Mouse (Mus musculus): ENCODE data around the gene Sdf2. TPM values are rescaled to one million over a fixed set of nuclear protein-coding genes. Genes with fewer than 3 reads are reported as not detected.
"Not testable (repeated sequence)": the region's sequence is repeated elsewhere in the genome, so short reads cannot be mapped to it uniquely, and the experiment has no call there.

Sdf2 gene
- polyA plus RNA-seq, 1 experiment = 76.8 TPM

DNA sequence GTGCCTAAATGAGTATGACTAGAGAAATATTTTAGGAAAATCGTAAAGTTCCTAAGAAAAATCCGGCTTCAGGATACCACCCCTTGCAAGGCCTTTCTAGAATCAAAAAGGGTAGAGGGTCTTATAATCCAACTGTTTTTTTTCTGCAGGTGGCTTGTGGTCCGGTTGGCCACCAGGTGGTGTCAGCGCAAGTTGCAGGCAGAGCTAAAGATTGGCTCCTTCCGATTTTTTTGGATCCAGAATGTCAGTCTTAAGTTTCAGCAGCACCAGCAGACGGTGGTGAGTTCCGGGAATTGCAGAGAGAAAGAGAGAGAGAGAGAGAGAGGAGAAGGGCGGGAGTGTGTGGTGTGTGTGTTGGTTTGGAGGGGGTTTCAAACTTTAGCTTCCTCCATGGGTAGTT lies 17.0 kb downstream of the Sdf2 start:
- TF ChIP-seq MYOD1 (IDR thresholded peaks at IDR 0.05; ENCODE audit: control insufficient read depth, insufficient read length, low read depth) (no peak), CTCF (IDR thresholded peaks at IDR 0.05; ENCODE audit: control insufficient read depth, insufficient read depth, insufficient read length) (peak; percentile 17)

DNA sequence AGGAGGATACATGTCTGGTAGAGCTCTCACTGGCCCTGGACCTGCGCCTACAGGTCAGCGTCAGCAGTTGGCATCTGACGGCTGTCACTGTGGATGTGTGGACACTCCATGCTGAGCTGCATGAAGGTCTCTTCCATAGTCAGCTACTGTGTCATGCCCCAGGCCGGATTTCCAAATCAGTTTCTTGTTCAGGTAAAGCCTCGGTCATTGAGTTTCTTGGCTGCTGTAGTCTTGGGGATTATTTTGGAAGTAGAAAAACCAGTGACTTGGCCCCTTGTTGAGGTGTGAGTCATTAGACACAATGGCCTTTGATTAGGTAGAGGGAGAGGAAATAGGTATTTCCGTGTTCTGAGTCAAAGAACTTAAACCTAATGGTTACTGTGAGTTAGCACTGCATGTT lies 20.0 kb downstream of the Sdf2 start:
- Histone ChIP-seq H3K79me2 (ENCODE audit: control insufficient read depth, insufficient read depth) (peaks cover 28% of the 10 kb centered on the region), H3ac (ENCODE audit: control insufficient read depth, insufficient read length, low read depth) (no peak overlapping the region), H3K27me3 (ENCODE audit: control insufficient read depth, insufficient read depth, insufficient read length) (no peaks in the 10 kb centered on the region), H3K79me3 (ENCODE audit: low read depth) (peaks cover 19% of the 10 kb centered on the region), H3K4me3 (ENCODE audit: insufficient read depth, poor library complexity, severe bottlenecking) (no peak overlapping the region), H3K36me3 (ENCODE audit: control insufficient read depth, insufficient read depth) (peaks cover 80% of the 10 kb centered on the region)
- no peak for TF ChIP-seq CEBPB (IDR thresholded peaks at IDR 0.05; ENCODE audit: low read depth)

More for the DNA sequence above, 17.0 kb downstream of the Sdf2 start:
- Histone ChIP-seq H3K4me3 (ENCODE audit: insufficient read depth, poor library complexity, severe bottlenecking) (peak overlapping the region; percentile 98), H3ac (ENCODE audit: control insufficient read depth, insufficient read length, low read depth) (no peak overlapping the region), H3K79me2 (ENCODE audit: control insufficient read depth, insufficient read depth) (peaks cover 28% of the 10 kb centered on the region), H3K79me3 (ENCODE audit: low read depth) (peaks cover 19% of the 10 kb centered on the region), H3K27me3 (ENCODE audit: control insufficient read depth, insufficient read depth, insufficient read length) (no peaks in the 10 kb centered on the region), H3K36me3 (ENCODE audit: control insufficient read depth, insufficient read depth) (peaks cover 50% of the 10 kb centered on the region)

DNA sequence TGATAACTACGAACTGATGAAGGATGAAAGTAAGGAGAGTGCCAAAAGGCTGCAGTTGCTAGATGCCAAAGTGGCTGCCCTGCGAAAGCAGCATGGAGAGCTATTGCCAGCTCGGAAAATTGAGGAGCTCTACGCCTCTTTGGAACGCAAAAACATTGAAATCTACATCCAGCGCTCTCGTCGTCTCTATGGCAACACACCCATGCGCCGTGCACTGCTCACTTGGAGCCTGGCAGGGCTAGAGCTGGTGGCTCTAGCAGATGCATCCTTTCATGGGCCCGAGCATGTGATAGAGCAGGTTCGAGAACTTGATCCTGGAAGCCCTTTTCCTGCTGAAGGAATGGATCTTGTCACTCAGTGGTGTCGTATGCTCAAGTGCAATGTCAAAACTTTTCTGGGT lies 26.4 kb downstream of the Sdf2 start:
- peaks cover 2% of the 10 kb centered on the region for H3K79me3 ChIP-seq (ENCODE audit: low read depth)
- H3K79me2 ChIP-seq (ENCODE audit: control insufficient read depth, insufficient read depth) = peaks cover 21% of the 10 kb centered on the region
- no peak for TF ChIP-seq CTCF (IDR thresholded peaks at IDR 0.05; ENCODE audit: control insufficient read depth, insufficient read depth, insufficient read length)
- no peak for TF ChIP-seq FOSL1 (IDR thresholded peaks at IDR 0.05; ENCODE audit: insufficient read depth, low read length, poor library complexity, severe bottlenecking)
- TF ChIP-seq CEBPB (IDR thresholded peaks at IDR 0.05; ENCODE audit: low read depth) = no peak
- no peak for TF ChIP-seq MYOD1 (IDR thresholded peaks at IDR 0.05; ENCODE audit: control insufficient read depth, insufficient read length, low read depth)
- no peak for TF ChIP-seq MAX (IDR thresholded peaks at IDR 0.05)
- no peak for TF ChIP-seq MYOG (IDR thresholded peaks at IDR 0.05; ENCODE audit: control insufficient read depth, extremely low read depth, insufficient read length)
- TF ChIP-seq USF1 (IDR thresholded peaks at IDR 0.05; ENCODE audit: low read depth) = no peak
- H3K36me3 ChIP-seq (ENCODE audit: control insufficient read depth, insufficient read depth) = peaks cover 99% of the 10 kb centered on the region
- no peaks in the 10 kb centered on the region for H3K27me3 ChIP-seq (ENCODE audit: control insufficient read depth, insufficient read depth, insufficient read length)
- no peak overlapping the region for H3ac ChIP-seq (ENCODE audit: control insufficient read depth, insufficient read length, low read depth)
- no peak overlapping the region for H3K4me3 ChIP-seq (ENCODE audit: insufficient read depth, poor library complexity, severe bottlenecking)

DNA sequence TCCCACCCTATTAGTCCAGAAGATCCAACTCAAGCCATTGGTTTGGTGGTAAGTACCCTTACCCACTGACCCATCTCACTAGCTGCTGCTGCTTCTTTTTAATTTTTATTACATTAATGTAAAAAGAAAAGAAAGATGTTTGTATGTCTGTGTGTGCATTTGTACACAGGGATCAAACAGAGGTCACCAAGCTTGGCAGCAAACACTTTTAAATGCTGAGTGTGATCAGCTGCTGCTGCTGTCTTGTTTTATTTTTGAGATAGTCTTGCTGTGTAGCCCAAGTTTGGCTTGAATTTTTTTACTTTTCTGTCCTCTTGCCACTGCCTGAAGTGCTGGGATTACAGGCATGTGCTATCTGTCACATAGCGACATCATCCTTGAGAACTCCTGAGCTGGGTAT lies 30.1 kb downstream of the Sdf2 start:
- Histone ChIP-seq H3K79me3 (ENCODE audit: low read depth) (peaks cover 2% of the 10 kb centered on the region), H3K27me3 (ENCODE audit: control insufficient read depth, insufficient read depth, insufficient read length) (no peaks in the 10 kb centered on the region), H3K79me2 (ENCODE audit: control insufficient read depth, insufficient read depth) (peaks cover 21% of the 10 kb centered on the region), H3K4me3 (ENCODE audit: insufficient read depth, poor library complexity, severe bottlenecking) (no peak overlapping the region), H3ac (ENCODE audit: control insufficient read depth, insufficient read length, low read depth) (no peak overlapping the region), H3K36me3 (ENCODE audit: control insufficient read depth, insufficient read depth) (peaks cover 98% of the 10 kb centered on the region)
- TF ChIP-seq MYOD1 (IDR thresholded peaks at IDR 0.05; ENCODE audit: control insufficient read depth, insufficient read length, low read depth) (no peak), CEBPB (IDR thresholded peaks at IDR 0.05; ENCODE audit: low read depth) (no peak), USF1 (IDR thresholded peaks at IDR 0.05; ENCODE audit: low read depth) (no peak), MYOG (IDR thresholded peaks at IDR 0.05; ENCODE audit: control insufficient read depth, extremely low read depth, insufficient read length) (no peak), MAX (IDR thresholded peaks at IDR 0.05) (no peak), CTCF (IDR thresholded peaks at IDR 0.05; ENCODE audit: control insufficient read depth, insufficient read depth, insufficient read length) (no peak), FOSL1 (IDR thresholded peaks at IDR 0.05; ENCODE audit: insufficient read depth, low read length, poor library complexity, severe bottlenecking) (no peak)

DNA sequence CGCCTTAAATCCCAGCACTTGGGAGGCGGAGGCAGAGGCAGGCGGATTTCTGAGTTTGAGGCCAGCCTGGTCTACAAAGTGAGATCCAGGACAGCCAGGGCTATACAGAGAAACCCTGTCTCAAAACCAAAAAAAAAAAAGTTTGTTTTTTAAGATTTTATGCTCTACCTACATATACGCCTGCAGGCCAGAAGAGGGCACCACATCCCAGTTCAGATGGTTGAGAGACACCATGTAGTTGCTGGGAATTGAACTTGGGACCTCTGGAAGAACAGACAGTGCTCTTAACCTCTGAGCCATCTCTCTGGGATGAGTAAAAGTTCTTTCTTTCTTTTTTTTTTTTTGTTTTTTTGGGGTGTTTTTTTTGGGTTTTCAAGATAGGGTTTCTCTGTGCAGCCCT lies 30.6 kb downstream of the Sdf2 start:
- Histone ChIP-seq H3K36me3 (ENCODE audit: control insufficient read depth, insufficient read depth) (peaks cover 98% of the 10 kb centered on the region), H3K79me2 (ENCODE audit: control insufficient read depth, insufficient read depth) (peaks cover 21% of the 10 kb centered on the region)
- H3K79me3 ChIP-seq (ENCODE audit: low read depth); H3K4me3 ChIP-seq (ENCODE audit: insufficient read depth, poor library complexity, severe bottlenecking); H3ac ChIP-seq (ENCODE audit: control insufficient read depth, insufficient read length, low read depth); H3K27me3 ChIP-seq (ENCODE audit: control insufficient read depth, insufficient read depth, insufficient read length): not testable (repeated sequence)

DNA sequence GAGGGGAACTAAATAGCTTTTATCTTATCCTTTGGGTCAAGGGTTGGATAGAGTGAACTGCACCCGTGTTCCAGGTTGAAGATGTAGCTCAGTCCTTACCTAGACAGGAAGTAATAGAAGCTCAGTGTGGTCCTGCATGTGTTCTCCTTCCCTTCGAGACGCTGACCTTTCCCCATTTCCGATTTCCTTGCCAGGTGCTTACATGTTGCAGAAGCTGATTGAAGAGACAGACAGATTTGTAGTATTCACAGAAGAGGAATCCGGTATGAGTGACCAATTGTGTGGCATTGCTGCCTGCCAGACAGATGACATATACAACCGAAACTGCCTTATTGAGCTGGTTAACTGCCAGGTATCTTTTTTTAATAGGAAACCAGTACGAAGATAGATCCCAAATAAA lies 33.3 kb downstream of the Sdf2 start:
- TF ChIP-seq MAX (IDR thresholded peaks at IDR 0.05) (no peak), CTCF (IDR thresholded peaks at IDR 0.05; ENCODE audit: control insufficient read depth, insufficient read depth, insufficient read length) (no peak), CEBPB (IDR thresholded peaks at IDR 0.05; ENCODE audit: low read depth) (no peak), MYOD1 (IDR thresholded peaks at IDR 0.05; ENCODE audit: control insufficient read depth, insufficient read length, low read depth) (no peak), FOSL1 (IDR thresholded peaks at IDR 0.05; ENCODE audit: insufficient read depth, low read length, poor library complexity, severe bottlenecking) (no peak), MYOG (IDR thresholded peaks at IDR 0.05; ENCODE audit: control insufficient read depth, extremely low read depth, insufficient read length) (no peak), USF1 (IDR thresholded peaks at IDR 0.05; ENCODE audit: low read depth) (no peak)
- Histone ChIP-seq H3K79me3 (ENCODE audit: low read depth) (no peaks in the 10 kb centered on the region), H3K79me2 (ENCODE audit: control insufficient read depth, insufficient read depth) (no peaks in the 10 kb centered on the region), H3K36me3 (ENCODE audit: control insufficient read depth, insufficient read depth) (peaks cover 98% of the 10 kb centered on the region), H3ac (ENCODE audit: control insufficient read depth, insufficient read length, low read depth) (no peak overlapping the region), H3K4me3 (ENCODE audit: insufficient read depth, poor library complexity, severe bottlenecking) (no peak overlapping the region), H3K27me3 (ENCODE audit: control insufficient read depth, insufficient read depth, insufficient read length) (no peaks in the 10 kb centered on the region)
